Mouse (Mus musculus) liver, embryonic 14.5 days (tissue): ENCODE measurements at regions not wholly inside any gene's neighbourhood (a gene's known extent, or its start where the extent isn't known, plus 50 kb on each side); places are given as distances from the start of the nearest gene placed in this dataset.

Experiments
- CTCF ChIP-seq: IDR thresholded peaks from 2 replicates; pipeline ENCODE4 v1.5.1; 2016; ENCODE audit warnings: antibody characterized with exemption, low read depth, control low read depth
- EP300 ChIP-seq: IDR thresholded peaks from 2 replicates; pipeline ENCODE4 v1.6.1; 2016; ENCODE audit warnings: antibody characterized with exemption, low read depth

GRCm38 (mm10) chr3:37835135-37835534 lies 110.8 kb upstream of the Gm5148 start:
- TF ChIP-seq EP300, result no peak
- TF ChIP-seq CTCF, result no peak
